Mouse (Mus musculus) heart, adult 2 months (tissue): ENCODE data around the gene Opn4.

Experiments
- CTCF ChIP-seq: fragments of 200-600 bp; IDR thresholded peaks from 2 replicates; pipeline ENCODE4 v1.8.1; 2022; ENCODE audit warnings: antibody characterized with exemption, mild to moderate bottlenecking, moderate library complexity
- EP300 ChIP-seq: fragments of 200-500 bp; IDR thresholded peaks from 2 replicates; pipeline ENCODE4 v1.6.1; 2011; ENCODE audit warnings: low read depth, low read length, control low read depth; ENCODE audit not compliant: insufficient read depth
- POLR2A ChIP-seq: fragments of 200-500 bp; IDR thresholded peaks from 2 replicates; pipeline ENCODE4 v1.6.1; 2011; ENCODE audit warnings: mild to moderate bottlenecking, low read depth, low read length, control low read depth; ENCODE audit not compliant: insufficient read depth

- TF ChIP-seq POLR2A (no peak), CTCF (no peak), EP300 (no peak)
Observed at GRCm38 (mm10) chr14:34601910-34602309, 2.0 kb upstream of the Opn4 start.
